Mouse (Mus musculus) cortical plate, adult 2 months (tissue): Measurements from ENCODE around the gene Slit3.

Experiments
- CTCF ChIP-seq: fragments of 200-500 bp; IDR thresholded peaks from 2 replicates; pipeline ENCODE4 v1.5.1; 2011; ENCODE audit warnings: mild to moderate bottlenecking, control low read depth, low read length; ENCODE audit not compliant: insufficient read depth; ENCODE audit errors: extremely low read depth
- POLR2A ChIP-seq: fragments of 200-500 bp; IDR thresholded peaks from 2 replicates; pipeline ENCODE4 v1.6.1; 2011; ENCODE audit warnings: mild to moderate bottlenecking, low read length, control low read depth; ENCODE audit not compliant: insufficient read depth; ENCODE audit errors: extremely low read depth

DNA sequence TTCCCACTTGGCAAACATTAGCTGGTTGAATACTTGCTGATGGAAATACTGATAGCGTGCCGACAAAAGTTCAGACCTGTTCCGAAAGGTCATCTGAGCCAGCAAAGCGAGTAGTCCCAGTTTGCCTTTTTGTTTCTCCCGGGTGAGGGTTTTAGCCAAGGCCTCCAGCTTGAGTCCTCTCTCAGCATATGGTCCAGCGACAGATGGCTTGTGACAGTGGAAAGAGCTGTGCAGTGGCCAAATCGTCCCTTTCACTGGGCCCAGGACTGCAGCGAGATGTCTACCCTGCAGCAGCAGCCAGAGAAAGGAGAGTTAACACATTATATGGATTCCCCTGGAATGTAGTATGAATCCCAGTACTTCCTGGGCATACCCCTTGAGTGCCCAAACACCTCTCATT is 215.5 kb downstream of the Slit3 start:
- TF ChIP-seq POLR2A = no peak
- no peak for TF ChIP-seq CTCF
